Mouse (Mus musculus) T-helper 2 cell (primary cell): ENCODE data around the gene Selplg.

Experiments
- in situ Hi-C: fragments of 300-600 bp; cut with MboI, MseI; formaldehyde crosslinking; loops from one replicate; pipeline ENCODE4 v1.15.1; 2025; ENCODE audit warnings: high pct_unique_total_duplicates

The Selplg gene

GRCm38 (mm10) chr5:113772905-113773519 lies 59.4 kb downstream of the Selplg start:
- in situ Hi-C loops, result loop anchor here (5.0 to 10.0 kb wide), 3 partner anchors 36 to 72 kb away; partner anchors contain the start of gene Ficd

GRCm38 (mm10) chr5:113772450-113772895 lies 60.0 kb downstream of the Selplg start, which contains the start of the genes Sart3 and Iscu:
TSS of gene Sart3 (minus strand) at chr5:113772510.
TSS of gene Iscu (plus strand) at chr5:113772748.
- in situ Hi-C loops, result loop anchor here (5.0 to 10.0 kb wide), 3 partner anchors 35 to 72 kb away; partner anchors contain the start of gene Ficd

GRCm38 (mm10) chr5:113771213-113772162 lies 61.0 kb downstream of the Selplg start:
- in situ Hi-C loops, result loop anchor here (5.0 to 10.0 kb wide), 3 partner anchors 34 to 73 kb away; partner anchors contain the start of gene Ficd

- in situ Hi-C loops, result no loop called here
These were observed 63.6 kb downstream of the Selplg start for GRCm38 (mm10) chr5:113768806-113769205.
